Mouse (Mus musculus): ENCODE measurements around the gene Adra2a. TPM values are rescaled to one million over a fixed set of nuclear protein-coding genes. Genes with fewer than 3 reads are reported as not detected.

Gene Adra2a
- polyA plus RNA-seq, 1 experiment, result 0.35 TPM

DNA sequence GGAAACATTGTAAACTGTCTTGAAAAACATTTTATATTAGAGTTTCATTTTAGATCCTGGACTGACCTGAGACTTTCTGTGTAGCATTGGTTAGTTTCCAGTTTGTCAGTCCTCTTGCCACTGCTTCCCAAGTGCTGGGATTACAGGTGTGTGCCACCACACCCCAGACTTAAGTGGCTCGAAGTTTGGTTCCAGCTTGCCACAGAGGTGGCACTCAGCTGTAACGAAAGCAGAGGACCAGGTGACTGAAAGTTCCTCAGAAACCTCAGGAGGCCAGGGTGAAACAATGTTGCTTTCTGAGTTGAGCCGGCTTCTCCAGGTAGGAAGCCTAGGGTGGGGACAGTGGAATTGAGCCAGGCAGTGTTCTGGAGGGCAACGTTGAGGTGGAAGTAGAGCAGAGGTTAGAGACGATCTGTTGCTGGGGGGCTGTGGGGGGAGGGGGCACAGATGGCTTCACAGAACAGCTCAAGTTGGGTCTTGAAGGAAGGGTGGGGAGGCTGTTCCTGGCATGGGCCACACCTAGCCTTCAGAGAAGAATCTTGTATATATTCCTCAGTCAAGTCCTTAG, 28.4 kb downstream of the Adra2a start:
- Histone ChIP-seq H3K27ac (ENCODE audit: insufficient read depth, low read depth, low read length) (no peak overlapping the region), H3K4me3 (ENCODE audit: insufficient read depth, low read length) (no peak overlapping the region), H3K4me1 (ENCODE audit: control insufficient read depth, insufficient read depth, low read length) (no peaks in the 10 kb centered on the region)
- no peak for TF ChIP-seq CTCF (IDR thresholded peaks at IDR 0.05; ENCODE audit: low read depth, low read length)
- no peak for TF ChIP-seq POLR2A (IDR thresholded peaks at IDR 0.05; ENCODE audit: borderline replicate concordance, low read depth, low read length)

DNA sequence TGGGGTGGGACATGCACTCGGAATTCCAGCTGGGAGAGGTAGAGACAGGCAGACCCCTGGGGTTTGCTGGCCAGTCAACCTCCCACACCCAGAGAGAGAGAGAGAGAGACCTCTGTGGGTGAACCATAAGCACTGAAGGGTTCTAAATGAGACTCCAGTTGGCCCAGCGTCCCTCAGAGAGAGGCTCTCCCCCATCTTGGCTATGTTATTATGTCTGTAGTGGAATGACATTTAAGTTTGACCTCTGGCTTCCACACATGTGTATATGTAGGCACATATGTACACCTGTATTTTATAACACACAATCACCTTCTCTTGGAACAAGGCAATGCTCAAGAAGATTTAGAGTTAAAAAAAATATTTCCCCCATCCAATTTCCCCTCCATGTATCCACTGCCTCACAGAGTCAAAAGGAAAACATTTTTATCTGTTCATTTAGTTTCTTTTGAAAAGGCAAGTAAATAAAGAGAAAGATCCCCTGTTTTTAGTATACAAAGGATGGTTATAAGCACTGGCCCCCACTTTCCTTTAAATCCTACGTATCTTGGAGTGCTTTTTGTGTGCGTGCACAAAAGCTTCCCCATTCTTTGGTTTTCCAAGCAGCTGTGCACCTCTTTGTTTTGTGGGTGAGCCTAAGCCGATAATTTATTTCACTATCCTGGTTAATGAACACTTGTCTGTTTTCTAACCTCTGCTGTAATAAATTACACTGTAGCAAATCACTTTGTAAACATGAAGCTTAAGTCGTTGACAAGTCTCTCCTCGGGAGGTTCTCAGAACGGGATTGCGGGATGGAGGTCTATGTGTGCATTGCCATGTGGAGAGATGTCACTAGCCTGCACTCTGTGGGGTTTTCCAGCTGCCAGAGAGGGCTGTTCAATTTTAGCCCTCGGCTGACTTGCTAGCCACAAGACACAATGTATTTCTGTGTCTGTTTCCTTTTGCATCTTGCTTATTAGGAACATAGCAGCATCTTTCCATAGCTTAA, 32.7 kb downstream of the Adra2a start:
- H3K27ac ChIP-seq (ENCODE audit: insufficient read depth, low read depth, low read length), result no peak overlapping the region
- no peaks in the 10 kb centered on the region for H3K4me1 ChIP-seq (ENCODE audit: control insufficient read depth, insufficient read depth, low read length)
- no peak for TF ChIP-seq POLR2A (IDR thresholded peaks at IDR 0.05; ENCODE audit: borderline replicate concordance, low read depth, low read length)
- TF ChIP-seq CTCF (IDR thresholded peaks at IDR 0.05; ENCODE audit: low read depth, low read length), result no peak
- no peak overlapping the region for H3K4me3 ChIP-seq (ENCODE audit: insufficient read depth, low read length)

DNA sequence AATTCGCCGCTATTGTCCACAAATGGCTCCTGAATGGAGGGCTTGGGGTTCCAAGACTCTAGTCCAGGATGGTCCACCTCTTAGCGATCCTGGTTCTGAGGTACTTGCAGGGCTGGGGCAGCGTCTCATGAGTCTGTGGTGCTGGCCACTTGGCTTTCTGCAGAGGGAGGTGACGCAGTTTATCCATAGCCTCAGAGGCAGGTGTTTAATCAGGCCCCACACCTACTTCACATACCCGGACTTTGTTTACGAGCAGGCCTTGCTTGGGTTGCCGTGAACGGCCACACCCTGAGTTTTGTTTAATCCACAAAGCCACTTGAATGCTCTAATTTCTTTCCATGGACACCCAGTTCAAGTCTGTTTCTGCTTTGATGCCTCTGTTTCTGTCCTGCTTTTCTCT, 37.4 kb downstream of the Adra2a start:
- no peak overlapping the region for H3K27ac ChIP-seq (ENCODE audit: insufficient read depth, low read depth, low read length)
- H3K4me1 ChIP-seq (ENCODE audit: control insufficient read depth, insufficient read depth, low read length), result no peaks in the 10 kb centered on the region
- TF ChIP-seq POLR2A (IDR thresholded peaks at IDR 0.05; ENCODE audit: borderline replicate concordance, low read depth, low read length), result no peak
- no peak for TF ChIP-seq CTCF (IDR thresholded peaks at IDR 0.05; ENCODE audit: low read depth, low read length)
- no peak overlapping the region for H3K4me3 ChIP-seq (ENCODE audit: insufficient read depth, low read length)

DNA sequence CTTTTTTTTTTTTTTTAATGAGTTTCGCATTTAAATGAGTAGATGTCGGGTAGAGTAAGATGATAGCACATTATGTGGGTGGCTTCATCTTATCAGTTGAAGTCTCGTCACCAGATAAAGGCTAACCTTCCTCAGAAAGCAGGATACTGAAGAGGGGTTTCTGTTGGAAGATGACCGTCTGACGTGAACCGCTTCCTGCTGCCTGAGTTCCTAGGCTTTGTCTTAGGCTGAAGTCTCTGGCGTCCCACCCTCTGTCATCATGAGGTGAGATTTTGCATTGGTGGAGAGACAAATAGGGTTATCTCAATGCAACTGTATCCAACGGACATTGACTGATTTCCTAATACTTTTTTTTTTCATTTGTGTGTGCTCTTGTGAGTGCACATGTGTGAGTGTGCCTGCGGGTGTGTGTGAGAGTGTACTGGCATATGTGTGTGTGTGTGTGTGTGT, 37.8 kb downstream of the Adra2a start:
- Histone ChIP-seq H3K4me3 (ENCODE audit: insufficient read depth, low read length) (no peak overlapping the region), H3K27ac (ENCODE audit: insufficient read depth, low read depth, low read length) (no peak overlapping the region), H3K4me1 (ENCODE audit: control insufficient read depth, insufficient read depth, low read length) (no peaks in the 10 kb centered on the region)
- no peak for TF ChIP-seq CTCF (IDR thresholded peaks at IDR 0.05; ENCODE audit: low read depth, low read length)
- TF ChIP-seq POLR2A (IDR thresholded peaks at IDR 0.05; ENCODE audit: borderline replicate concordance, low read depth, low read length), result no peak

DNA sequence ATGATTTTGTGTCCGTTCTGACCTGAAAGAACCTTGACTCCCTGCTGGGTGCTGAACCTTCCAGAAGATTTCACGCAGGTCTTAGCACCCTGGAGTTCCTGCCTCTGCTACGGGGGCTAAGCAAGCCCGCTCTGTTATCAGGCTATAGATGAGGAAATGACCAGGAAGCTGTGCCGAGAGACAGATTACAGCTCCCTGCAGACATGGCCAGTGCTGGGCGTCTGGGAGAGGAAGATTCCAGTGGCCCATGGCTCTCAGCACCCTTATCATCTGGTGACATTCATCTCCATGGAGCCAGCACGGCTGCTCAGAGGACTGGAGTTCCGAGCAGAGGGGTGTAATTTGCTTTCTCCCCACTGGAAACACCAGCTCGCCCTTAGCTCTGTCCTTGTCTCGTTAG, 43.4 kb downstream of the Adra2a start:
- H3K27ac ChIP-seq (ENCODE audit: insufficient read depth, low read depth, low read length), result no peak overlapping the region
- no peaks in the 10 kb centered on the region for H3K4me1 ChIP-seq (ENCODE audit: control insufficient read depth, insufficient read depth, low read length)
- TF ChIP-seq POLR2A (IDR thresholded peaks at IDR 0.05; ENCODE audit: borderline replicate concordance, low read depth, low read length) (no peak), CTCF (IDR thresholded peaks at IDR 0.05; ENCODE audit: low read depth, low read length) (no peak)
- no peak overlapping the region for H3K4me3 ChIP-seq (ENCODE audit: insufficient read depth, low read length)

DNA sequence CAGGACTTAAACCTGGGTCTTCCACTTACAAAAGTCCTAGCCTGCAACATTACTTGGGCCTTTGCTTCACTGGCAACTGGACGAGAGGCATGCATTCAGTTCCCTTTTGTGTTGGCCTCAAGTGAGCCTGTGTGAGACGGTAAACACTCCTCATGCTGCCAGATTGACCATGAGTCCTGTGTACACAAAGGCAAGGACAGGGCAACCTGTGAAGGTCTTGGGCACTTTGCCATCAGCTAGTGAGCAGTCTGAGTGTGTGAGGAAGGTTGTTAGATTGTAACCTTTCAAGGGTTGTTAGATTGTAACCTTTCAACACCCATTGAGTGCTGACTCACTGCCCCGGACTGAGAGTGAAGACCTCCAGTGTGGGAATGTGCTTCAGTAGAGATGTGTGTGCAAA, 49.6 kb downstream of the Adra2a start:
- H3K27ac ChIP-seq (ENCODE audit: insufficient read depth, low read depth, low read length), result no peak overlapping the region
- no peak overlapping the region for H3K4me3 ChIP-seq (ENCODE audit: insufficient read depth, low read length)
- no peaks in the 10 kb centered on the region for H3K4me1 ChIP-seq (ENCODE audit: control insufficient read depth, insufficient read depth, low read length)
- no peak for TF ChIP-seq CTCF (IDR thresholded peaks at IDR 0.05; ENCODE audit: low read depth, low read length)
- TF ChIP-seq POLR2A (IDR thresholded peaks at IDR 0.05; ENCODE audit: borderline replicate concordance, low read depth, low read length), result no peak

DNA sequence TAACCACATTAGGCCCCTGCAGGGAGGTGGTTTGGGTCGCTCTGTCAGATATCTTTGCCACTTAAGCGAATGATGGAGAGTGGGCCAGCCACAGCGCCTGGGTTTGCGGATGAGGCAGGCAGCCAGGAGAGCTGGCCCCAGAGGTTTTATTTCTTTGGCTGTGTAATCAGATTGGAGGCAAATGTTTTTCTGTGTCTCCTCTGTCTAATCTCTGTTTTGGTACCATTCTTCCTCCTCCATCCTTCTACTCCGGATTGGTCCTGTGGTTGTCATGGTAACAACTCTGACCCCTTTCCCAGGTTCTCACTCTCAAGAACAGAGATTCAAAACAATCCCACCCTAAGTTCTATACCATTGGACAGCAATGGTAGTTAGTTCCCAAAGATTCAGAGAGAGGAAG, 51.8 kb downstream of the Adra2a start:
- Histone ChIP-seq H3K4me3 (ENCODE audit: insufficient read depth, low read length) (no peak overlapping the region), H3K4me1 (ENCODE audit: control insufficient read depth, insufficient read depth, low read length) (no peaks in the 10 kb centered on the region), H3K27ac (ENCODE audit: insufficient read depth, low read depth, low read length) (no peak overlapping the region)
- no peak for TF ChIP-seq CTCF (IDR thresholded peaks at IDR 0.05; ENCODE audit: low read depth, low read length)
- TF ChIP-seq POLR2A (IDR thresholded peaks at IDR 0.05; ENCODE audit: borderline replicate concordance, low read depth, low read length), result no peak

DNA sequence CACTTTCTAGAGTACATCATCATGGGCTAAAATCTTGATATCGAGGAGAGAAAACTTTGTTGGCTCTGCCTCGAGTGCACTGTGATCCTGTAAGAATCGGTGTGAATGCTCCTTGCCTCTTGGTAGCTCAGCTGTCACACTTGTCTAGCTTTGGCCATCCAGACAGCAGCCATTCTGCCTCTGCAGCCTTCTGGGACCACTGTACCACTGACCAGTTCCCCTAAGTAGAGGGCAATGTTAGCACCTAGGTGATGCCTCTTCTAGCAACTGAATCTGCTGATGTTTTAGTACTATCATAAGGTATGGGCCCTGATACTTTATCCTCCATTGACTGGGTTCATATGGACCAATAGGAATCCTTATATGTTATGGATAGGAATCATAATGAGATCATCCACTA, 54.4 kb downstream of the Adra2a start:
- TF ChIP-seq POLR2A (IDR thresholded peaks at IDR 0.05; ENCODE audit: borderline replicate concordance, low read depth, low read length) (no peak), CTCF (IDR thresholded peaks at IDR 0.05; ENCODE audit: low read depth, low read length) (no peak)
- Histone ChIP-seq H3K27ac (ENCODE audit: insufficient read depth, low read depth, low read length) (no peak overlapping the region), H3K4me3 (ENCODE audit: insufficient read depth, low read length) (no peak overlapping the region), H3K4me1 (ENCODE audit: control insufficient read depth, insufficient read depth, low read length) (no peaks in the 10 kb centered on the region)

Other genes with a start within 250 kb of the Adra2a start
- 36.7 and 41.5 TPM in 2 replicates for gene Pdcd4, start 151.9 kb upstream of the Adra2a start, polyA plus RNA-seq (2012; ENCODE audit: insufficient read depth, insufficient read length, missing spikeins)
- gene Shoc2, start 99.8 kb upstream of the Adra2a start, polyA plus RNA-seq (2012; ENCODE audit: insufficient read depth, insufficient read length, missing spikeins), result 29.3 and 35.5 TPM in 2 replicates
- 70.9 and 79.5 TPM in 2 replicates for gene Bbip1, start 99.5 kb upstream of the Adra2a start, polyA plus RNA-seq (2012; ENCODE audit: insufficient read depth, insufficient read length, missing spikeins)